Mouse (Mus musculus): Measurements from ENCODE around the gene Chka.
A peak's percentile ranks its signal among the peaks of the same experiment; 100 is the strongest.

Chka gene

GRCm38 (mm10) chr19:3889096-3889495 is 37.5 kb downstream of the Chka start:
- no peak for DNase-seq (ENCODE audit: low spot score)

GRCm38 (mm10) chr19:3890181-3890580 is 38.6 kb downstream of the Chka start:
- no peak for DNase-seq (ENCODE audit: low spot score)

GRCm38 (mm10) chr19:3893545-3894116 is 42.1 kb downstream of the Chka start:
- DNase-seq (ENCODE audit: low spot score) = no peak

GRCm38 (mm10) chr19:3894294-3894693 is 42.7 kb downstream of the Chka start:
- no peak for DNase-seq (ENCODE audit: low spot score)

GRCm38 (mm10) chr19:3895171-3895631 is 43.6 kb downstream of the Chka start:
- no peak for DNase-seq (ENCODE audit: low spot score)

GRCm38 (mm10) chr19:3896208-3896607 is 44.6 kb downstream of the Chka start:
- DNase-seq (ENCODE audit: low spot score) = no peak

- DNase-seq (ENCODE audit: low spot score) = no peak
These were observed 46.0 kb downstream of the Chka start for GRCm38 (mm10) chr19:3897557-3897956.

- no peak for DNase-seq (ENCODE audit: low spot score)
These were observed 47.4 kb downstream of the Chka start for GRCm38 (mm10) chr19:3898952-3899351.

- no peak for DNase-seq (ENCODE audit: low spot score)
These were observed 48.0 kb downstream of the Chka start for GRCm38 (mm10) chr19:3899618-3900017.

GRCm38 (mm10) chr19:3902966-3903365 is 51.4 kb downstream of the Chka start:
- no peak for DNase-seq (ENCODE audit: low spot score)

- no peak for DNase-seq (ENCODE audit: low spot score)
These were observed 52.2 kb downstream of the Chka start for GRCm38 (mm10) chr19:3903648-3904362.

GRCm38 (mm10) chr19:3904363-3904675 is 52.7 kb downstream of the Chka start:
- no peak for DNase-seq (ENCODE audit: low spot score)

GRCm38 (mm10) chr19:3905261-3905969 is 53.8 kb downstream of the Chka start:
- no peak for DNase-seq (ENCODE audit: low spot score)

GRCm38 (mm10) chr19:3906326-3906725 is 54.8 kb downstream of the Chka start:
- no peak for DNase-seq (ENCODE audit: low spot score)

GRCm38 (mm10) chr19:3906795-3907786 is 55.5 kb downstream of the Chka start, which contains the start of gene Tcirg1:
TSS of gene Tcirg1 (minus strand) at chr19:3907133.
- peak; percentile 74 for DNase-seq (ENCODE audit: low spot score)

GRCm38 (mm10) chr19:3907876-3908660 is 56.5 kb downstream of the Chka start:
- no peak for DNase-seq (ENCODE audit: low spot score)

GRCm38 (mm10) chr19:3910206-3910605 is 58.6 kb downstream of the Chka start:
- DNase-seq (ENCODE audit: low spot score) = no peak

GRCm38 (mm10) chr19:3912337-3913204 is 61.0 kb downstream of the Chka start, which contains the start of gene Ndufs8:
TSS of gene Ndufs8 (minus strand) at chr19:3912774.
- DNase-seq (ENCODE audit: low spot score) = peak; percentile 75

- no peak for DNase-seq (ENCODE audit: low spot score)
These were observed 62.1 kb downstream of the Chka start for GRCm38 (mm10) chr19:3913692-3914091.

- no peak for DNase-seq (ENCODE audit: low spot score)
These were observed 63.0 kb downstream of the Chka start for GRCm38 (mm10) chr19:3914535-3914934.
